Mouse (Mus musculus) heart, embryonic 15.5 days (tissue): ENCODE data around the gene Gstm4. TPM values are rescaled to one million over a fixed set of nuclear protein-coding genes. Genes with fewer than 3 reads are reported as not detected.

Experiments used
- ATAC-seq: fragments of 200-750 bp; cut with Nextera tagmentation; replicated peaks from 2 replicates; pipeline ENCODE4 v1.8.0; 2017; ENCODE audit warnings: low read depth, moderate TSS enrichment; ENCODE audit not compliant: insufficient number of reproducible peaks, insufficient read depth, low FRiP score
- H3K27ac ChIP-seq: fragments of 300-500 bp; sonication (generic); 2 replicates; pipeline ENCODE4 v1.5.1; 2015; ENCODE audit warnings: mild to moderate bottlenecking, inconsistent platforms
- H3K27me3 ChIP-seq: fragments of 300-500 bp; sonication (generic); 2 replicates; pipeline ENCODE4 v1.6.1; 2015; ENCODE audit warnings: inconsistent platforms
- H3K36me3 ChIP-seq: fragments of 300-500 bp; sonication (generic); 2 replicates; pipeline ENCODE4 v1.6.1; 2015; ENCODE audit warnings: mild to moderate bottlenecking, inconsistent platforms
- H3K4me1 ChIP-seq: fragments of 300-500 bp; sonication (generic); replicated peaks from 2 replicates; pipeline ENCODE4 v1.6.1; 2015; ENCODE audit warnings: inconsistent platforms
- H3K4me2 ChIP-seq: fragments of 300-500 bp; sonication (generic); 2 replicates; pipeline ENCODE4 v1.6.1; 2015; ENCODE audit warnings: inconsistent platforms, mild to moderate bottlenecking, moderate library complexity
- H3K4me3 ChIP-seq: fragments of 300-500 bp; sonication (generic); 2 replicates; pipeline ENCODE4 v1.5.1; 2015; ENCODE audit warnings: mild to moderate bottlenecking, inconsistent platforms
- H3K9ac ChIP-seq: fragments of 300-500 bp; sonication (generic); 2 replicates; pipeline ENCODE4 v1.6.1; 2015; ENCODE audit warnings: mild to moderate bottlenecking, inconsistent platforms
- H3K9me3 ChIP-seq: fragments of 300-500 bp; sonication (generic); replicated peaks from 2 replicates; pipeline ENCODE4 v1.6.1; 2016; ENCODE audit warnings: inconsistent platforms
- WGBS: fragments of 180-500 bp; shearing (Covaris S2); methylation state at CpG from one replicate; pipeline ENCODE4 v1.1.7; 2015; ENCODE audit warnings: mixed read lengths; 5-methylcytosine and 5-hydroxymethylcytosine counted together
- polyA plus RNA-seq: library from polyadenylated mRNA; unstranded; fragments of >200 nt; fragmentation: Nextera tagmentation; extraction: Ambion mirVana; gene quantifications from 2 replicates; pipeline ENCODE4 v1.2.1, GENCODE M21; 2015

Gstm4 gene
- polyA plus RNA-seq, 1 experiment from 2014 or later = 12.9 TPM

- ATAC-seq = 0 out of 2 replicates have a peak, but pooled peaks have one; percentile 17
- peaks cover 12% of the 10 kb centered on the region for H3K4me1 ChIP-seq
- no peaks in the 10 kb centered on the region for H3K27me3 ChIP-seq
- 40% methylated on average over 13 of the region's 13 CpGs for WGBS
- H3K4me3 ChIP-seq = peak overlapping the region; percentile 25
- H3K9ac ChIP-seq = no peak overlapping the region
- no peak overlapping the region; the same call in 1 of the 2 replicates for H3K27ac ChIP-seq
- peak overlapping the region; percentile 52 for H3K4me2 ChIP-seq
- no peaks in the 10 kb centered on the region for H3K9me3 ChIP-seq
- no peaks in the 10 kb centered on the region for H3K36me3 ChIP-seq
Observed at GRCm38 (mm10) chr3:108069231-108069870, 24.7 kb upstream of the Gstm4 start.

GRCm38 (mm10) chr3:108068826-108069225 lies 24.1 kb upstream of the Gstm4 start:
- H3K9ac ChIP-seq = no peak overlapping the region
- no peaks in the 10 kb centered on the region for H3K36me3 ChIP-seq
- WGBS = 4% methylated on average over 1 of the region's 1 CpGs
- H3K4me3 ChIP-seq = no peak overlapping the region
- no peak overlapping the region; the same call in 1 of the 2 replicates for H3K4me2 ChIP-seq
- no peaks in the 10 kb centered on the region for H3K27me3 ChIP-seq
- no peaks in the 10 kb centered on the region for H3K9me3 ChIP-seq
- no peak for ATAC-seq
- H3K4me1 ChIP-seq = peaks cover 12% of the 10 kb centered on the region
- H3K27ac ChIP-seq = no peak overlapping the region; the same call in 1 of the 2 replicates

GRCm38 (mm10) chr3:108067370-108067934 lies 22.8 kb upstream of the Gstm4 start:
- no peak overlapping the region for H3K9ac ChIP-seq
- ATAC-seq = no peak
- H3K4me2 ChIP-seq = no peak overlapping the region
- H3K4me3 ChIP-seq = no peak overlapping the region
- peaks cover 12% of the 10 kb centered on the region for H3K4me1 ChIP-seq
- H3K9me3 ChIP-seq = no peaks in the 10 kb centered on the region
- no peaks in the 10 kb centered on the region for H3K36me3 ChIP-seq
- no peaks in the 10 kb centered on the region for H3K27me3 ChIP-seq
- 60% methylated on average over 6 of the region's 6 CpGs for WGBS
- H3K27ac ChIP-seq = no peak overlapping the region

DNA sequence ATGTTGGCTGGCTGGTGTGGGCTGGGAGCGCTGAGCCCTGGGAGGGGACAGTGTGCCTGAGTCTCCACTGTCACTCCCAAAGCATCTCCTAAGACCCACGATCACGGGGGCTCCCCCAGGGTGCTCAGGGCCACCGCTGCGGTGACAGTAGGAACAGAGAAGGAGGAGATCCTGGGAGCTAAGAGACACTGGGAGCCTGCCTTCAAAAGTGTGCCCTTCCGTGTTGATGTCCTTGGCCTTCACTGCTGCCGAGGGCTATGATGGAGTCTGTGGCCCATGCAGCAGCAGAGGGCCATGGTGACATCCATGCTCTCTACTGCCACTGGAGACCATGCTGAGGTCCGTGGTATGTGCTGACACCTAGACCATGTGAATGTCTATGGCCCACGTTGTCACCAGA lies 20.9 kb upstream of the Gstm4 start:
- 76% methylated on average over 9 of the region's 9 CpGs for WGBS
- H3K4me1 ChIP-seq = peaks cover 15% of the 10 kb centered on the region
- H3K4me2 ChIP-seq = no peak overlapping the region
- no peaks in the 10 kb centered on the region for H3K9me3 ChIP-seq
- ATAC-seq = no peak
- no peak overlapping the region for H3K4me3 ChIP-seq
- no peaks in the 10 kb centered on the region for H3K27me3 ChIP-seq
- H3K27ac ChIP-seq = no peak overlapping the region
- no peak overlapping the region for H3K9ac ChIP-seq
- no peaks in the 10 kb centered on the region for H3K36me3 ChIP-seq

- ATAC-seq = no peak
- Histone ChIP-seq H3K4me1 (peaks cover 12% of the 10 kb centered on the region), H3K36me3 (no peaks in the 10 kb centered on the region), H3K27ac (no peak overlapping the region), H3K4me3 (no peak overlapping the region), H3K9ac (no peak overlapping the region), H3K27me3 (no peaks in the 10 kb centered on the region), H3K9me3 (no peaks in the 10 kb centered on the region), H3K4me2 (no peak overlapping the region)
- WGBS = 43% methylated on average over 4 of the region's 4 CpGs
Observed at GRCm38 (mm10) chr3:108064672-108065071, 20.0 kb upstream of the Gstm4 start.

- H3K27me3 ChIP-seq = no peaks in the 10 kb centered on the region
- no peak overlapping the region for H3K4me3 ChIP-seq
- no peak overlapping the region for H3K9ac ChIP-seq
- 79% methylated on average over 8 of the region's 8 CpGs for WGBS
- ATAC-seq = no peak
- H3K27ac ChIP-seq = no peak overlapping the region
- H3K4me2 ChIP-seq = no peak overlapping the region
- H3K9me3 ChIP-seq = no peaks in the 10 kb centered on the region
- 0 out of 2 replicates have a peak, but pooled peaks cover 3% of the 10 kb centered on the region for H3K4me1 ChIP-seq
- no peaks in the 10 kb centered on the region for H3K36me3 ChIP-seq
Observed at GRCm38 (mm10) chr3:108062648-108063047, 18.0 kb upstream of the Gstm4 start.

DNA sequence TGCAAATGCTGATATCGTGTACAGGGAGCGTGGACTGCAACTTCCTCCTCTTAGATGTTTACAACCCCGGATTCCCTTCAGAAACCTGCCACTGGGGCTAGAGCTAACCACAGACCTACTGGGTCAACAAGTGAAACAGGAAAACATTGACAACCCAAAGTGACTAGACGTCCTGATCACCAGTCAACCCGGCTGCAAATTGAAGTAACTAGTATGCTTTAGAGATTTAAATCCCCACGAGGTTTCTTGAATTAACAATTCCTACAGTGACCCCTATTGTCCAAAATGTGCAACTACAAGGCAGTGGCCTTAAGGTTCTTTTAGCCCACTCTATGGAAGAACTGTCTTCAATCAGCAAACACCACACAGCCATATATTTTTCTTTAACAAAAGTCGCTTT lies 16.7 kb upstream of the Gstm4 start:
- 0 out of 2 replicates have a peak overlapping the region, but pooled peaks have one; percentile 17 for H3K4me3 ChIP-seq
- H3K9ac ChIP-seq = no peak overlapping the region
- WGBS = 13% methylated on average over 7 of the region's 7 CpGs
- H3K4me1 ChIP-seq = 0 out of 2 replicates have a peak, but pooled peaks cover 3% of the 10 kb centered on the region
- no peaks in the 10 kb centered on the region for H3K36me3 ChIP-seq
- H3K27me3 ChIP-seq = no peaks in the 10 kb centered on the region
- ATAC-seq = no peak
- no peaks in the 10 kb centered on the region for H3K9me3 ChIP-seq
- H3K4me2 ChIP-seq = peak overlapping the region; percentile 40
- H3K27ac ChIP-seq = no peak overlapping the region

DNA sequence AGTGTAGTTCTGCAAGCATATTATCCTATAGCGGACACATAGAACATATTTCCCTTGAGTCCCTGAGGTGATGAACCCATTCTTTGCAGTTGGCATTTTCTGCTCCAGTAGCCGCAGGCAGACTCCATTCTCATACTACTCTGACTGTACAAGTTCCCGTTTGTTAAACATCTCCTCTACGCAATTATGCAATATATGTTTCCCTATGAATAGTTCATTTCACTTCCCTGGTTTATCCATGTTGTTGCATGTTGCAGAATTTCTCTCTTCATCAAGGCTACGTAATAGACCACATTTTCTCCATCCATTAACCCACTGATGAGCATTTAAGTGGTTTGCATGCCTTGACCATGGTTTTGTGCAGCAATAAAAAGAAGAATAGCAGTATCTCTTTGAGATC lies 5.8 kb upstream of the Gstm4 start:
- Histone ChIP-seq H3K4me2 (no peak overlapping the region), H3K9ac (no peak overlapping the region), H3K4me3 (no peak overlapping the region), H3K27me3 (no peaks in the 10 kb centered on the region), H3K36me3 (no peaks in the 10 kb centered on the region), H3K9me3 (no peaks in the 10 kb centered on the region), H3K27ac (no peak overlapping the region), H3K4me1 (no peaks in the 10 kb centered on the region)
- 84% methylated on average over 5 of the region's 5 CpGs for WGBS
- no peak for ATAC-seq

GRCm38 (mm10) chr3:108048306-108048705 lies 3.6 kb upstream of the Gstm4 start:
- Histone ChIP-seq H3K9ac (no peak overlapping the region), H3K9me3 (no peaks in the 10 kb centered on the region), H3K27me3 (no peaks in the 10 kb centered on the region), H3K27ac (no peak overlapping the region), H3K4me3 (no peak overlapping the region), H3K4me2 (no peak overlapping the region), H3K4me1 (peaks cover 8% of the 10 kb centered on the region), H3K36me3 (no peaks in the 10 kb centered on the region)
- ATAC-seq = no peak
- WGBS = 46% methylated on average over 3 of the region's 3 CpGs

- Histone ChIP-seq H3K4me1 (peaks cover 8% of the 10 kb centered on the region), H3K4me3 (no peak overlapping the region), H3K9me3 (no peaks in the 10 kb centered on the region), H3K9ac (no peak overlapping the region), H3K27me3 (no peaks in the 10 kb centered on the region), H3K4me2 (no peak overlapping the region), H3K27ac (no peak overlapping the region), H3K36me3 (no peaks in the 10 kb centered on the region)
- ATAC-seq = no peak
- WGBS = 74% methylated on average over 2 of the region's 2 CpGs
Observed at GRCm38 (mm10) chr3:108046944-108047655, 2.4 kb upstream of the Gstm4 start.

GRCm38 (mm10) chr3:108033156-108033555 lies 11.5 kb downstream of the Gstm4 start:
- no peak for ATAC-seq
- peaks cover 13% of the 10 kb centered on the region; the same call in 1 of the 2 replicates for H3K27me3 ChIP-seq
- 50% methylated on average over 5 of the region's 5 CpGs for WGBS

More at GRCm38 (mm10) chr3:108033156-108033555, 11.5 kb downstream of the Gstm4 start:
- H3K9ac ChIP-seq = no peak overlapping the region
- no peaks in the 10 kb centered on the region for H3K4me1 ChIP-seq
- no peaks in the 10 kb centered on the region for H3K9me3 ChIP-seq
- H3K4me2 ChIP-seq = no peak overlapping the region
- H3K36me3 ChIP-seq = no peaks in the 10 kb centered on the region
- H3K4me3 ChIP-seq = no peak overlapping the region
- no peak overlapping the region for H3K27ac ChIP-seq
